Mouse (Mus musculus) CH12.LX (cell line): ENCODE data around the gene Syk. TPM values are rescaled to one million over a fixed set of nuclear protein-coding genes. Genes with fewer than 3 reads are reported as not detected.

ENCODE experiments used
- DNase-seq: peaks from one replicate; pipeline ENCODE4 v3.0.0-alpha.2; 2013; ENCODE audit errors: extremely low read depth
- H3K27ac ChIP-seq: 2 replicates; pipeline ENCODE4 v1.5.1; 2012; ENCODE audit warnings: low read depth, mild to moderate bottlenecking, control low read depth, moderate library complexity; ENCODE audit not compliant: insufficient read depth
- H3K27me3 ChIP-seq: replicated peaks from 2 replicates; pipeline ENCODE3; 2012; ENCODE audit warnings: inconsistent platforms
- H3K36me3 ChIP-seq, 2 experiments: replicated peaks in 1 of 2; 2 replicates each; pipeline versions ENCODE3 to v1.6.1; 2012; ENCODE audit warnings: inconsistent platforms in 1 of 2, low read length in 1 of 2, mild to moderate bottlenecking in 1 of 2, mixed read lengths in 1 of 2, moderate library complexity in 1 of 2; ENCODE audit not compliant: control insufficient read depth in 1 of 2, insufficient read depth in 1 of 2
- H3K4me1 ChIP-seq, 2 experiments: 2 replicates each; pipeline ENCODE4 v1.6.1; 2012; ENCODE audit warnings: inconsistent platforms in 1 of 2, moderate library complexity in 1 of 2; ENCODE audit not compliant: insufficient read depth in 2 of 2, control insufficient read depth in 1 of 2
- H3K4me2 ChIP-seq: 2 replicates; pipeline ENCODE4 v1.6.1; 2012; ENCODE audit warnings: low read depth, mild to moderate bottlenecking, control low read depth; ENCODE audit not compliant: poor library complexity, insufficient read depth, severe bottlenecking
- H3K4me3 ChIP-seq, 3 experiments: fragments of 150-350 bp in 1 of 3; sonication (generic) in 1 of 3; replicated peaks in 1 of 3; 2 replicates each; pipeline versions ENCODE3 to v1.5.1; 2011 to 2012; ENCODE audit warnings: low read depth in 2 of 3, low read length in 2 of 3, mild to moderate bottlenecking in 2 of 3, moderate library complexity in 2 of 3, control low read depth in 1 of 3, improper control_type of control experiment in 1 of 3, inconsistent platforms in 1 of 3, mixed read lengths in 1 of 3; ENCODE audit not compliant: poor library complexity in 1 of 3
- H3K79me2 ChIP-seq: replicated peaks from 2 replicates; pipeline ENCODE4 v1.6.1; 2012; ENCODE audit warnings: mild to moderate bottlenecking, moderate library complexity; ENCODE audit not compliant: control insufficient read depth, poor library complexity, insufficient read depth, severe bottlenecking; ENCODE audit errors: extremely low read depth
- H3K9ac ChIP-seq: 2 replicates; pipeline ENCODE4 v1.6.1; 2012; ENCODE audit warnings: low read depth, mild to moderate bottlenecking, control low read depth, moderate library complexity; ENCODE audit not compliant: insufficient read depth
- H3K9me3 ChIP-seq: replicated peaks from 2 replicates; pipeline ENCODE3; 2012; ENCODE audit warnings: low read length, inconsistent platforms, mixed read lengths
- BHLHE40 ChIP-seq: IDR thresholded peaks from 2 replicates; pipeline ENCODE4 v1.6.1; 2011; ENCODE audit warnings: mild to moderate bottlenecking, low read depth, low read length, improper control_type of control experiment
- CTCF ChIP-seq, 2 experiments: IDR thresholded peaks in 1 of 2; conservative IDR thresholded peaks in 1 of 2; 2 replicates each; pipeline ENCODE4 v1.5.1; 2011 to 2012; ENCODE audit warnings: low read depth in 2 of 2, low read length in 2 of 2, improper control_type of control experiment in 1 of 2, inconsistent platforms in 1 of 2, mild to moderate bottlenecking in 1 of 2, moderate library complexity in 1 of 2
- E2F4 ChIP-seq: IDR thresholded peaks from 2 replicates; pipeline ENCODE4 v1.6.1; 2011; ENCODE audit warnings: low read depth, low read length, improper control_type of control experiment; ENCODE audit not compliant: insufficient replicate concordance
- ELF1 ChIP-seq: IDR thresholded peaks from 2 replicates; pipeline ENCODE4 v1.6.1; 2014; ENCODE audit warnings: low read depth, mild to moderate bottlenecking, inconsistent platforms, low read length, improper control_type of control experiment
- EP300 ChIP-seq: IDR thresholded peaks from 2 replicates; pipeline ENCODE4 v1.6.1; 2011; ENCODE audit warnings: low read length, improper control_type of control experiment
- ETS1 ChIP-seq: conservative IDR thresholded peaks from 2 replicates; pipeline ENCODE4 v1.6.1; 2012; ENCODE audit warnings: low read depth, mild to moderate bottlenecking, inconsistent platforms, low read length, improper control_type of control experiment, moderate library complexity
- GABPA ChIP-seq: IDR thresholded peaks from 2 replicates; pipeline ENCODE4 v1.6.1; 2012; ENCODE audit warnings: low read depth, low read length, improper control_type of control experiment, inconsistent platforms; ENCODE audit not compliant: insufficient replicate concordance
- HCFC1 ChIP-seq: IDR thresholded peaks from 2 replicates; pipeline ENCODE4 v1.6.1; 2012; ENCODE audit warnings: low read depth, mild to moderate bottlenecking, inconsistent platforms, low read length, improper control_type of control experiment
- IRF4 ChIP-seq: IDR thresholded peaks from 2 replicates; pipeline ENCODE4 v1.6.1; 2014; ENCODE audit warnings: low read depth, mild to moderate bottlenecking, inconsistent platforms, low read length, improper control_type of control experiment
- JUN ChIP-seq: IDR thresholded peaks from 2 replicates; pipeline ENCODE4 v1.6.1; 2011; ENCODE audit warnings: low read depth, mild to moderate bottlenecking, low read length, improper control_type of control experiment, moderate library complexity; ENCODE audit not compliant: insufficient read depth
- MAFK ChIP-seq: IDR thresholded peaks from 2 replicates; pipeline ENCODE4 v1.6.1; 2011; ENCODE audit warnings: low read length, improper control_type of control experiment; ENCODE audit not compliant: insufficient replicate concordance
- MAZ ChIP-seq: IDR thresholded peaks from 2 replicates; pipeline ENCODE4 v1.6.1; 2012; ENCODE audit warnings: low read depth, mild to moderate bottlenecking, inconsistent platforms, low read length, improper control_type of control experiment, moderate library complexity
- MXI1 ChIP-seq: IDR thresholded peaks from 2 replicates; pipeline ENCODE4 v1.6.1; 2011; ENCODE audit warnings: mild to moderate bottlenecking, low read depth, low read length, improper control_type of control experiment
- NELFE ChIP-seq: IDR thresholded peaks from 2 replicates; pipeline ENCODE4 v1.6.1; 2011; ENCODE audit warnings: low read depth, low read length, improper control_type of control experiment
- POLR2A ChIP-seq: IDR thresholded peaks from 2 replicates; pipeline ENCODE4 v1.6.1; 2011; ENCODE audit warnings: low read depth, mild to moderate bottlenecking, improper control_type of control experiment, low read length
- POLR2AphosphoS2 ChIP-seq: IDR thresholded peaks from 2 replicates; pipeline ENCODE4 v1.6.1; 2011; ENCODE audit warnings: low read depth, low read length, improper control_type of control experiment
- RAD21 ChIP-seq: IDR thresholded peaks from 2 replicates; pipeline ENCODE4 v1.6.1; 2011; ENCODE audit warnings: low read depth, mild to moderate bottlenecking, low read length, improper control_type of control experiment, moderate library complexity
- RCOR1 ChIP-seq: conservative IDR thresholded peaks from 2 replicates; pipeline ENCODE4 v1.6.1; 2012; ENCODE audit warnings: low read depth, mild to moderate bottlenecking, inconsistent platforms, low read length, improper control_type of control experiment
- SIN3A ChIP-seq: IDR thresholded peaks from 2 replicates; pipeline ENCODE4 v1.6.1; 2012; ENCODE audit warnings: low read length, improper control_type of control experiment, inconsistent platforms
- SMC3 ChIP-seq: IDR thresholded peaks from 2 replicates; pipeline ENCODE4 v1.6.1; 2011; ENCODE audit warnings: low read depth, low read length, improper control_type of control experiment
- TBP ChIP-seq: conservative IDR thresholded peaks from 2 replicates; pipeline ENCODE4 v1.6.1; 2011; ENCODE audit warnings: low read depth, low read length, improper control_type of control experiment
- TCF12 ChIP-seq: IDR thresholded peaks from 2 replicates; pipeline ENCODE4 v1.6.1; 2014; ENCODE audit warnings: low read depth, mild to moderate bottlenecking, inconsistent platforms, low read length, improper control_type of control experiment
- UBTF ChIP-seq: IDR thresholded peaks from 2 replicates; pipeline ENCODE4 v1.6.1; 2012; ENCODE audit warnings: low read depth, mild to moderate bottlenecking, inconsistent platforms, low read length, improper control_type of control experiment, moderate library complexity
- USF1 ChIP-seq: IDR thresholded peaks from 2 replicates; pipeline ENCODE4 v1.6.1; 2014; ENCODE audit warnings: low read depth, mild to moderate bottlenecking, inconsistent platforms, low read length, improper control_type of control experiment
- ZC3H11A ChIP-seq: IDR thresholded peaks from 2 replicates; pipeline ENCODE4 v1.6.1; 2012; ENCODE audit warnings: low read depth, mild to moderate bottlenecking, inconsistent platforms, low read length, improper control_type of control experiment
- ZNF384 ChIP-seq: IDR thresholded peaks from 2 replicates; pipeline ENCODE4 v1.6.1; 2012; ENCODE audit warnings: low read depth, low read length, improper control_type of control experiment, inconsistent platforms
- dilution Hi-C: fragments of 300-500 bp; cut with MboI; formaldehyde crosslinking; loops from 2 replicates; pipeline ENCODE4 v1.14.3; 2020; ENCODE audit warnings: low sequenced_read_pairs; ENCODE audit not compliant: extremely low pct_unique_long_range_greater_than_20kb, extremely low pct_ligation_motif_present
- in situ Hi-C: fragments of 300-500 bp; cut with MboI; formaldehyde crosslinking; loops from 3 replicates; pipeline ENCODE4 v1.14.3; 2019; ENCODE audit warnings: low sequenced_read_pairs, low pct_ligation_motif_present, low pct_unique_long_range_greater_than_20kb, mixed read lengths
- polyA plus RNA-seq: library from polyadenylated mRNA; unstranded; fragments of >175 nt; gene quantifications from 2 replicates; pipeline ENCODE4 v1.2.1, GENCODE M21; 2012; ENCODE audit warnings: low read depth; ENCODE audit not compliant: insufficient read length
- total RNA-seq, 2 experiments: library from RNA; depleted of rRNA; stranded (reverse); fragments of 300-350 nt in 1 of 2; fragments of >200 nt in 1 of 2; gene quantifications; 2 replicates each; pipeline ENCODE4 v1.2.3; 2012 to 2014

Gene Syk
- total and polyA plus RNA-seq, 3 experiments, result 117 to 185 (median 163) TPM

GRCm38 (mm10) chr13:52669889-52670288 lies 86.9 kb downstream of the Syk start:
- Histone ChIP-seq H3K9me3 (no peaks in the 10 kb centered on the region), H3K79me2 (no peaks in the 10 kb centered on the region), H3K36me3 (no peaks in the 10 kb centered on the region), H3K27me3 (no peaks in the 10 kb centered on the region), H3K27ac (no peak overlapping the region), H3K4me1 (no peaks in the 10 kb centered on the region; a peak in 2 of 4 replicates), H3K9ac (no peak overlapping the region), H3K4me2 (no peak overlapping the region), H3K4me3 (no peak overlapping the region)
- dilution Hi-C loops (no loop called here), in situ Hi-C loops (no loop called here)
- DNase-seq, result peak; percentile 38
- TF ChIP-seq CTCF (conservative IDR thresholded peaks at IDR 0.05 in 1 of 2, IDR thresholded peaks at IDR 0.05 in 1 of 2; ENCODE audit: low read depth in 2 of 2, low read length in 2 of 2) (peak; percentile 64 to 77), BHLHE40 (no peak), SMC3 (peak; percentile 70), GABPA (no peak), RAD21 (peak; percentile 70)

- in situ Hi-C loops, result no loop called here
- peaks cover 9% of the 10 kb centered on the region for H3K9me3 ChIP-seq
- H3K4me3 ChIP-seq, result no peak overlapping the region
- no peaks in the 10 kb centered on the region; a peak in 2 of 4 replicates for H3K4me1 ChIP-seq
- H3K79me2 ChIP-seq, result no peaks in the 10 kb centered on the region
- no peak overlapping the region for H3K4me2 ChIP-seq
- H3K27ac ChIP-seq, result no peak overlapping the region
- TF ChIP-seq TBP (no peak), RAD21 (no peak), HCFC1 (no peak), SMC3 (no peak), ZNF384 (no peak), ETS1 (no peak), POLR2A (no peak), ELF1 (no peak), BHLHE40 (no peak), EP300 (no peak), GABPA (no peak), MXI1 (no peak), TCF12 (no peak), SIN3A (no peak), JUN (no peak)
- no peaks in the 10 kb centered on the region for H3K27me3 ChIP-seq
- no peak overlapping the region for H3K9ac ChIP-seq
- dilution Hi-C loops, result no loop called here
- H3K36me3 ChIP-seq, result no peaks in the 10 kb centered on the region
- no peak for DNase-seq
Observed at GRCm38 (mm10) chr13:52673272-52673671, 90.3 kb downstream of the Syk start.

- no peak overlapping the region for H3K9ac ChIP-seq
- in situ Hi-C loops (no loop called here), dilution Hi-C loops (no loop called here)
- H3K4me1 ChIP-seq, result no peaks in the 10 kb centered on the region; a peak in 2 of 4 replicates
- peaks cover 1% of the 10 kb centered on the region for H3K27me3 ChIP-seq
- H3K36me3 ChIP-seq, result no peaks in the 10 kb centered on the region
- no peak overlapping the region for H3K4me2 ChIP-seq
- H3K27ac ChIP-seq, result no peak overlapping the region
- H3K79me2 ChIP-seq, result no peaks in the 10 kb centered on the region
- no peak for DNase-seq
- peaks cover 9% of the 10 kb centered on the region for H3K9me3 ChIP-seq
- no peak overlapping the region for H3K4me3 ChIP-seq
- TF ChIP-seq USF1 (no peak), MAZ (no peak), SMC3 (no peak), RCOR1 (no peak), IRF4 (no peak), UBTF (no peak), TBP (no peak), ZNF384 (no peak), POLR2A (no peak), ZC3H11A (no peak), MXI1 (no peak), POLR2AphosphoS2 (no peak), E2F4 (no peak), MAFK (no peak), NELFE (no peak), CTCF (conservative IDR thresholded peaks at IDR 0.05 in 1 of 2, IDR thresholded peaks at IDR 0.05 in 1 of 2; ENCODE audit: low read depth in 2 of 2, low read length in 2 of 2) (no peak), SIN3A (no peak), GABPA (no peak)
Observed at GRCm38 (mm10) chr13:52673856-52674255, 90.9 kb downstream of the Syk start.
